8 mouse cellular contexts compared by ENCODE assay signal in the genomic region with DNA sequence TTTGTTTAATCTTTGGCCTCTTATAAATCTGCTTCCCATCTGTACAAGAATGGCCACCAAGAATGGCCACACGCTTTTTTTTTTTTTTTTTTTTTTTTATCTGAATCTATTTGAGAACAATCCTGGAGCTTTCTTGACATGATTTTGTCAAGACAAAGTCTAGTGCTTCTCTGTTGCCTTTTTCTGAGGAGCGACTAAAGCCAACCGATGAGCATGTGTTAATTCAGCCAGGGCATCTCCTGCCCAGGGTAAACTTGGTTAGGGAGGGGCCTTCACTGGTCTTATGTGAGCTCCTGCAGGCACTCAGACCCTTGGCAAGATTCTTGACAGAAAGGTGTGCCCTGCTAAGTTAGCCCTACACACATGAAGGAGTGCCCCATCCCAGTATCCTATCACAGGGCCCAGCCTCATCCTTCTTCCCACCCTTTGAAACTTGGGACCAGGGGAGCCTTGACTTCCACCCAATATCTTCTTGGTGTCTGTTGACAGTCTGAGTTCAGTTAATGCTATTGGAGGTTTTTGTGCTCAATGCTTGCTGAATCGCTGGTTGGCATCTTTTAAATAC. TPM values are rescaled to one million over a fixed set of nuclear protein-coding genes. Genes with fewer than 3 reads are reported as not detected.
DNase-seq lines count a peak whose midpoint lies in the region; ATAC-seq and TF ChIP-seq lines count a peak whose summit lies in the region.

No protein-coding gene starts in this region.

- peak; percentile 29 for DNase-seq in cerebellum, adult 9-11 months
- no peak for DNase-seq in cerebellum, adult 9-10 months
- no peak for DNase-seq in CH12.LX (ENCODE audit: extremely low read depth)
- no peak for DNase-seq in heart, postnatal 0 days (ENCODE audit: low spot score)
- no peak for DNase-seq in liver, postnatal 0 days
- no peak for DNase-seq in frontal cortex, adult 2 months (ENCODE audit: extremely low spot score in 1 of 2, low spot score in 1 of 2)
- no peak for DNase-seq in layer of hippocampus, adult 18-20 months (ENCODE audit: low spot score in 2 of 2)
- DNase-seq in layer of hippocampus, postnatal 36 days, result no peak

- no peak for ATAC-seq in heart, postnatal 0 days (ENCODE audit: insufficient read depth, low read depth)
- ATAC-seq in liver, postnatal 0 days, result no peak

- no peak overlapping the region for H3K27ac ChIP-seq in CH12.LX (ENCODE audit: insufficient read depth, low read depth)
- H3K27ac ChIP-seq in heart, postnatal 0 days (ENCODE audit: low read depth), result peak overlapping the region; percentile 87; the same call in 1 of the 2 replicates
- H3K27ac ChIP-seq in liver, postnatal 0 days (ENCODE audit: low read depth), result no peak overlapping the region

- dilution Hi-C loops in CH12.LX (cut with MboI; ENCODE audit: extremely low pct_ligation_motif_present, extremely low pct_unique_long_range_greater_than_20kb, low sequenced_read_pairs), result no loop called here

- H3K4me1 ChIP-seq in CH12.LX (ENCODE audit: control insufficient read depth in 1 of 2, insufficient read depth in 2 of 2), result peaks cover 0 to 11% of the 10 kb centered on the region in 2 experiments; a peak in 2 of 4 replicates
- peaks cover 13% of the 10 kb centered on the region for H3K4me1 ChIP-seq in heart, postnatal 0 days (ENCODE audit: control insufficient read depth, insufficient read depth)
- H3K4me1 ChIP-seq in liver, postnatal 0 days (ENCODE audit: insufficient read depth), result no peaks in the 10 kb centered on the region

- no peak for TF ChIP-seq EP300 in CH12.LX (IDR thresholded peaks at IDR 0.05; ENCODE audit: low read length)
- TF ChIP-seq EP300 in heart, postnatal 0 days (IDR thresholded peaks at IDR 0.05; ENCODE audit: low read depth), result no peak
- no peak for TF ChIP-seq EP300 in liver, postnatal 0 days (IDR thresholded peaks at IDR 0.05; ENCODE audit: low read depth)

- H3K4me3 ChIP-seq in CH12.LX (replicated peaks in 1 of 3; ENCODE audit: low read depth in 2 of 3, low read length in 2 of 3, poor library complexity in 1 of 3), result no peak overlapping the region
- H3K4me3 ChIP-seq in heart, postnatal 0 days (ENCODE audit: low read depth, low read length), result peak overlapping the region; percentile 98
- H3K4me3 ChIP-seq in liver, postnatal 0 days (ENCODE audit: low read depth, low read length), result peak overlapping the region; percentile 72

- no peak for TF ChIP-seq RAD21 in CH12.LX (IDR thresholded peaks at IDR 0.05; ENCODE audit: low read depth, low read length)

- no peaks in the 10 kb centered on the region for H3K79me2 ChIP-seq in CH12.LX (replicated peaks; ENCODE audit: control insufficient read depth, extremely low read depth, insufficient read depth, poor library complexity, severe bottlenecking)

- TF ChIP-seq CTCF in CH12.LX (conservative IDR thresholded peaks at IDR 0.05 in 1 of 2, IDR thresholded peaks at IDR 0.05 in 1 of 2; ENCODE audit: low read depth in 2 of 2, low read length in 2 of 2), result no peak
- no peak for TF ChIP-seq CTCF in heart, postnatal 0 days (IDR thresholded peaks at IDR 0.05; ENCODE audit: low read depth)
- no peak for TF ChIP-seq CTCF in liver, postnatal 0 days (IDR thresholded peaks at IDR 0.05; ENCODE audit: low read depth)

- no peak for TF ChIP-seq POLR2A in CH12.LX (IDR thresholded peaks at IDR 0.05; ENCODE audit: low read depth, low read length)

- H3K9ac ChIP-seq in CH12.LX (ENCODE audit: insufficient read depth, low read depth), result no peak overlapping the region
- peak overlapping the region; percentile 91 for H3K9ac ChIP-seq in heart, postnatal 0 days (replicated peaks; ENCODE audit: low read depth, low read length)
- no peak overlapping the region for H3K9ac ChIP-seq in liver, postnatal 0 days (replicated peaks)

- in situ Hi-C loops in CH12.LX (cut with MboI; ENCODE audit: low pct_ligation_motif_present, low pct_unique_long_range_greater_than_20kb, low sequenced_read_pairs), result no loop called here

- WGBS in heart, postnatal 0 days, result 30% methylated on average over 4 of the region's 4 CpGs
- WGBS in liver, postnatal 0 days (ENCODE audit: insufficient replicate concordance), result 39% methylated on average over 4 of the region's 4 CpGs

- H3K4me2 ChIP-seq in CH12.LX (ENCODE audit: insufficient read depth, low read depth, poor library complexity, severe bottlenecking), result no peak overlapping the region; the same call in 1 of the 2 replicates
- peak overlapping the region; percentile 86 for H3K4me2 ChIP-seq in heart, postnatal 0 days (ENCODE audit: low read depth, low read length)
- H3K4me2 ChIP-seq in liver, postnatal 0 days (ENCODE audit: low read depth, low read length), result peak overlapping the region; percentile 91

- no peaks in the 10 kb centered on the region for H3K36me3 ChIP-seq in CH12.LX (replicated peaks in 1 of 2; ENCODE audit: control insufficient read depth in 1 of 2, insufficient read depth in 1 of 2, low read length in 1 of 2)
- no peaks in the 10 kb centered on the region for H3K36me3 ChIP-seq in heart, postnatal 0 days (replicated peaks; ENCODE audit: control insufficient read depth, insufficient read depth, low read length)
- H3K36me3 ChIP-seq in liver, postnatal 0 days (replicated peaks; ENCODE audit: insufficient read depth, low read length), result no peaks in the 10 kb centered on the region

- H3K9me3 ChIP-seq in CH12.LX (replicated peaks; ENCODE audit: low read length), result peaks cover 2% of the 10 kb centered on the region
- H3K9me3 ChIP-seq in heart, postnatal 0 days (replicated peaks; ENCODE audit: control insufficient read depth, low read length), result no peaks in the 10 kb centered on the region
- H3K9me3 ChIP-seq in liver, postnatal 0 days (ENCODE audit: low read length), result no peaks in the 10 kb centered on the region

- H3K27me3 ChIP-seq in CH12.LX (replicated peaks), result no peaks in the 10 kb centered on the region
- no peaks in the 10 kb centered on the region for H3K27me3 ChIP-seq in heart, postnatal 0 days (ENCODE audit: control insufficient read depth, insufficient read depth, low read length)
- peaks cover 7% of the 10 kb centered on the region; the same call in 1 of the 2 replicates for H3K27me3 ChIP-seq in liver, postnatal 0 days (ENCODE audit: insufficient read depth, low read length)

TF ChIP-seq in CH12.LX, 34 proteins besides CTCF, POLR2A, EP300 and RAD21:
- no peak for TF ChIP-seq JUN (IDR thresholded peaks at IDR 0.05; ENCODE audit: insufficient read depth, low read depth, low read length)
- TF ChIP-seq ZNF384 (IDR thresholded peaks at IDR 0.05; ENCODE audit: low read depth, low read length), result peak; percentile 39

RNA-seq across cellular contexts. Expression of a gene that starts 5.4 kb away (rescaled TPM):
- total RNA-seq in CH12.LX (2012; rRNA removed), result 0.50 and 0.59 TPM in 2 replicates
- total RNA-seq in CH12.LX (2014; rRNA removed), result 1.5 and 1.8 TPM in 2 replicates
- 2.9 and 3.2 TPM in 2 replicates for polyA plus RNA-seq in CH12.LX (2012; ENCODE audit: insufficient read length, low read depth)
- 28.1 and 31.1 TPM in 2 replicates for total RNA-seq in heart, postnatal 0 days (2014; rRNA removed; ENCODE audit: low replicate concordance)
- polyA plus RNA-seq in heart, postnatal 0 days (2015; fragmentation: Nextera tagmentation; extraction: Ambion mirVana), result 14.8 and 15.4 TPM in 2 replicates
- polyA plus RNA-seq in liver, postnatal 0 days (2015; fragmentation: Nextera tagmentation; extraction: Ambion mirVana), result 2.4 and 2.5 TPM in 2 replicates
- 45.9 and 52.3 TPM in 2 replicates for polyA plus RNA-seq in frontal cortex, adult 2 months (2012; rRNA removed)
- 10 to 100 TPM; 76.3 to 78.7 TPM for total RNA-seq in layer of hippocampus, adult 18-20 months (2021)
- 10 to 100 TPM; 73.5 to 73.7 TPM for total RNA-seq in layer of hippocampus, postnatal 36 days (2021)

Comparison
In these comparisons a context has a peak if more than half of its experiments do, and no peak if none do; other contexts are left out.
1. H3K4me3 ChIP-seq: peak in heart, postnatal 0 days (single experiment) and liver, postnatal 0 days (single experiment); none in CH12.LX (0 of 3).
2. RNA of a gene that starts 5.4 kb away (total RNA-seq): 76.3 to 78.7 TPM in layer of hippocampus, adult 18-20 months, 73.5 to 73.7 TPM in layer of hippocampus, postnatal 36 days and 28.1 to 31.1 TPM in heart, postnatal 0 days; 0.50 to 1.8 TPM in CH12.LX; every median in the first group is over 10 times any median in the second.